Mouse (Mus musculus) CH12.LX (cell line): ENCODE data around the gene Ints1.

ENCODE experiments used
- CTCF ChIP-seq, 2 experiments: IDR thresholded peaks in 1 of 2; conservative IDR thresholded peaks in 1 of 2; 2 replicates each; pipeline ENCODE4 v1.5.1; 2011 to 2012; ENCODE audit warnings: low read depth in 2 of 2, low read length in 2 of 2, improper control_type of control experiment in 1 of 2, inconsistent platforms in 1 of 2, mild to moderate bottlenecking in 1 of 2, moderate library complexity in 1 of 2
- ELF1 ChIP-seq: IDR thresholded peaks from 2 replicates; pipeline ENCODE4 v1.6.1; 2014; ENCODE audit warnings: low read depth, mild to moderate bottlenecking, inconsistent platforms, low read length, improper control_type of control experiment
- EP300 ChIP-seq: IDR thresholded peaks from 2 replicates; pipeline ENCODE4 v1.6.1; 2011; ENCODE audit warnings: low read length, improper control_type of control experiment
- GABPA ChIP-seq: IDR thresholded peaks from 2 replicates; pipeline ENCODE4 v1.6.1; 2012; ENCODE audit warnings: low read depth, low read length, improper control_type of control experiment, inconsistent platforms; ENCODE audit not compliant: insufficient replicate concordance
- MAX ChIP-seq: IDR thresholded peaks from 2 replicates; pipeline ENCODE4 v1.6.1; 2011; ENCODE audit warnings: low read length, improper control_type of control experiment
- MEF2A ChIP-seq: IDR thresholded peaks from 2 replicates; pipeline ENCODE4 v1.6.1; 2014; ENCODE audit warnings: low read depth, mild to moderate bottlenecking, inconsistent platforms, low read length, improper control_type of control experiment, borderline replicate concordance
- MXI1 ChIP-seq: IDR thresholded peaks from 2 replicates; pipeline ENCODE4 v1.6.1; 2011; ENCODE audit warnings: mild to moderate bottlenecking, low read depth, low read length, improper control_type of control experiment
- POLR2A ChIP-seq: IDR thresholded peaks from 2 replicates; pipeline ENCODE4 v1.6.1; 2011; ENCODE audit warnings: low read depth, mild to moderate bottlenecking, improper control_type of control experiment, low read length
- RCOR1 ChIP-seq: conservative IDR thresholded peaks from 2 replicates; pipeline ENCODE4 v1.6.1; 2012; ENCODE audit warnings: low read depth, mild to moderate bottlenecking, inconsistent platforms, low read length, improper control_type of control experiment
- SIN3A ChIP-seq: IDR thresholded peaks from 2 replicates; pipeline ENCODE4 v1.6.1; 2012; ENCODE audit warnings: low read length, improper control_type of control experiment, inconsistent platforms
- USF2 ChIP-seq: conservative IDR thresholded peaks from 2 replicates; pipeline ENCODE4 v1.6.1; 2011; ENCODE audit warnings: low read depth, low read length, improper control_type of control experiment
- ZC3H11A ChIP-seq: IDR thresholded peaks from 2 replicates; pipeline ENCODE4 v1.6.1; 2012; ENCODE audit warnings: low read depth, mild to moderate bottlenecking, inconsistent platforms, low read length, improper control_type of control experiment
- ZNF384 ChIP-seq: IDR thresholded peaks from 2 replicates; pipeline ENCODE4 v1.6.1; 2012; ENCODE audit warnings: low read depth, low read length, improper control_type of control experiment, inconsistent platforms

GRCm38 (mm10) chr5:139749413-139750125, 25.9 kb downstream of the Ints1 start:
- TF ChIP-seq CTCF (conservative IDR thresholded peaks at IDR 0.05 in 1 of 2, IDR thresholded peaks at IDR 0.05 in 1 of 2; ENCODE audit: low read depth in 2 of 2, low read length in 2 of 2), result no peak
- TF ChIP-seq POLR2A, result no peak
- no peak for TF ChIP-seq ZNF384
- TF ChIP-seq ZC3H11A, result no peak
- TF ChIP-seq MXI1, result no peak
- TF ChIP-seq SIN3A, result no peak
- no peak for TF ChIP-seq EP300
- TF ChIP-seq RCOR1, result no peak
- TF ChIP-seq GABPA, result no peak
- TF ChIP-seq USF2, result no peak
- TF ChIP-seq ELF1, result no peak
- TF ChIP-seq MEF2A, result no peak
- no peak for TF ChIP-seq MAX
